Mouse (Mus musculus) heart, embryonic 16.5 days (tissue): ENCODE results near the gene Cstf2t. TPM values are rescaled to one million over a fixed set of nuclear protein-coding genes. Genes with fewer than 3 reads are reported as not detected.

ENCODE experiments used
- ATAC-seq: fragments of 200-750 bp; cut with Nextera tagmentation; replicated peaks from 2 replicates; pipeline ENCODE4 v1.8.0; 2017; ENCODE audit warnings: moderate number of reproducible peaks; ENCODE audit not compliant: insufficient read depth, low FRiP score; ENCODE audit errors: extremely low read depth
- H3K27ac ChIP-seq: fragments of 300-500 bp; sonication (generic); 2 replicates; pipeline ENCODE4 v1.5.1; 2014; ENCODE audit warnings: mild to moderate bottlenecking, low read length, control low read depth, moderate library complexity
- H3K27me3 ChIP-seq: fragments of 300-500 bp; sonication (generic); 2 replicates; pipeline ENCODE4 v1.6.1; 2014; ENCODE audit warnings: low read length, mixed read lengths; ENCODE audit not compliant: control insufficient read depth, insufficient read depth
- H3K36me3 ChIP-seq: fragments of 300-500 bp; sonication (generic); 2 replicates; pipeline ENCODE4 v1.6.1; 2014; ENCODE audit not compliant: control insufficient read depth, insufficient read depth
- H3K4me1 ChIP-seq: fragments of 300-500 bp; sonication (generic); 2 replicates; pipeline ENCODE4 v1.6.1; 2014; ENCODE audit warnings: low read length, mixed read lengths; ENCODE audit not compliant: control insufficient read depth, insufficient read depth
- H3K4me2 ChIP-seq: fragments of 300-500 bp; sonication (generic); 2 replicates; pipeline ENCODE4 v1.6.1; 2014; ENCODE audit warnings: low read depth, mild to moderate bottlenecking, control low read depth, low read length
- H3K4me3 ChIP-seq: fragments of 300-500 bp; sonication (generic); 2 replicates; pipeline ENCODE4 v1.5.1; 2014; ENCODE audit warnings: mild to moderate bottlenecking, control low read depth, low read length
- H3K9ac ChIP-seq: fragments of 300-500 bp; sonication (generic); 2 replicates; pipeline ENCODE4 v1.6.1; 2014; ENCODE audit warnings: low read length, control low read depth
- H3K9me3 ChIP-seq: fragments of 300-500 bp; sonication (generic); replicated peaks from 2 replicates; pipeline ENCODE4 v1.6.1; 2016; ENCODE audit warnings: low read length; ENCODE audit not compliant: control insufficient read depth
- WGBS: fragments of 180-500 bp; shearing (Covaris S2); extraction: QIAGEN DNeasy Blood & Tissue Kit; methylation state at CpG from one replicate; pipeline ENCODE4 v1.1.7; 2014; 5-methylcytosine and 5-hydroxymethylcytosine counted together
- polyA plus RNA-seq: library from polyadenylated mRNA; unstranded; fragments of >200 nt; fragmentation: Nextera tagmentation; extraction: Ambion mirVana; gene quantifications from 2 replicates; pipeline ENCODE4 v1.2.1, GENCODE M21; 2015

Cstf2t gene
- polyA plus RNA-seq, 1 experiment from 2014 or later = 38.3 TPM

- WGBS = 47% methylated on average over 4 of the region's 4 CpGs
- Histone ChIP-seq H3K9me3 (no peaks in the 10 kb centered on the region), H3K4me1 (no peaks in the 10 kb centered on the region), H3K36me3 (no peaks in the 10 kb centered on the region), H3K9ac (no peak overlapping the region), H3K27me3 (no peaks in the 10 kb centered on the region), H3K4me2 (no peak overlapping the region), H3K27ac (no peak overlapping the region), H3K4me3 (no peak overlapping the region)
- ATAC-seq = no peak
Observed at GRCm38 (mm10) chr19:31114690-31115089, 32.1 kb downstream of the Cstf2t start.

- Histone ChIP-seq H3K36me3 (no peaks in the 10 kb centered on the region), H3K9ac (no peak overlapping the region), H3K9me3 (no peaks in the 10 kb centered on the region), H3K27ac (no peak overlapping the region), H3K27me3 (no peaks in the 10 kb centered on the region), H3K4me2 (no peak overlapping the region), H3K4me1 (no peaks in the 10 kb centered on the region), H3K4me3 (no peak overlapping the region)
- 75% methylated on average over 3 of the region's 3 CpGs for whole genome bisulfite sequencing
- ATAC-seq = no peak
Observed at GRCm38 (mm10) chr19:31124628-31125027, 42.0 kb downstream of the Cstf2t start.

- no peaks in the 10 kb centered on the region for H3K27me3 ChIP-seq
- WGBS = 79% methylated on average over 8 of the region's 8 CpGs
- H3K4me1 ChIP-seq = no peaks in the 10 kb centered on the region
- ATAC-seq = no peak
- no peaks in the 10 kb centered on the region for H3K36me3 ChIP-seq
- H3K4me3 ChIP-seq = no peak overlapping the region
- no peaks in the 10 kb centered on the region for H3K9me3 ChIP-seq
- H3K9ac ChIP-seq = no peak overlapping the region
- H3K27ac ChIP-seq = no peak overlapping the region
- H3K4me2 ChIP-seq = no peak overlapping the region
Observed at GRCm38 (mm10) chr19:31132614-31133013, 50.0 kb downstream of the Cstf2t start.

- no peaks in the 10 kb centered on the region for H3K4me1 ChIP-seq
- H3K9ac ChIP-seq = no peak overlapping the region
- H3K4me3 ChIP-seq = no peak overlapping the region
- no peak overlapping the region for H3K27ac ChIP-seq
- H3K9me3 ChIP-seq = no peaks in the 10 kb centered on the region
- no peaks in the 10 kb centered on the region for H3K27me3 ChIP-seq
- ATAC-seq = no peak
- H3K4me2 ChIP-seq = no peak overlapping the region
- no peaks in the 10 kb centered on the region for H3K36me3 ChIP-seq
- 37% methylated on average over 2 of the region's 2 CpGs for WGBS
Observed at GRCm38 (mm10) chr19:31136316-31136715, 53.7 kb downstream of the Cstf2t start.
